Mouse (Mus musculus): Measurements from ENCODE around the gene Bahd1. TPM values are rescaled to one million over a fixed set of nuclear protein-coding genes. Genes with fewer than 3 reads are reported as not detected.

Bahd1 gene
- total and polyA plus RNA-seq, 3 experiments = 14.1 to 37.8 (median 32.1) TPM

- Histone ChIP-seq H3K27ac (ENCODE audit: insufficient read depth, low read depth) (no peak overlapping the region), H3K79me2 (replicated peaks; ENCODE audit: control insufficient read depth, extremely low read depth, insufficient read depth, poor library complexity, severe bottlenecking) (no peaks in the 10 kb centered on the region), H3K9me3 (replicated peaks; ENCODE audit: low read length) (no peaks in the 10 kb centered on the region), H3K4me1 (ENCODE audit: control insufficient read depth in 1 of 2, insufficient read depth in 2 of 2) (no peaks in the 10 kb centered on the region), H3K36me3 (replicated peaks in 1 of 2; ENCODE audit: control insufficient read depth in 1 of 2, insufficient read depth in 1 of 2, low read length in 1 of 2) (peaks cover 34 to 87% of the 10 kb centered on the region in 2 experiments), H3K27me3 (replicated peaks) (no peaks in the 10 kb centered on the region), H3K4me3 (replicated peaks in 1 of 3; ENCODE audit: low read depth in 2 of 3, low read length in 2 of 3, poor library complexity in 1 of 3) (no peak overlapping the region), H3K4me2 (ENCODE audit: insufficient read depth, low read depth, poor library complexity, severe bottlenecking) (no peak overlapping the region), H3K9ac (ENCODE audit: insufficient read depth, low read depth) (no peak overlapping the region)
- DNase-seq (ENCODE audit: extremely low read depth) = no peak
- dilution Hi-C loops (cut with MboI; ENCODE audit: extremely low pct_ligation_motif_present, extremely low pct_unique_long_range_greater_than_20kb, low sequenced_read_pairs) = no loop called here
- in situ Hi-C loops (cut with MboI; ENCODE audit: low pct_ligation_motif_present, low pct_unique_long_range_greater_than_20kb, low sequenced_read_pairs) = loop anchor here (25.0 kb wide), 2 partner anchors 312 to 388 kb away; partner anchors contain the start of gene Srp14
- no peak for TF ChIP-seq IRF4 (IDR thresholded peaks at IDR 0.05; ENCODE audit: low read depth, low read length)
- TF ChIP-seq RCOR1 (conservative IDR thresholded peaks at IDR 0.05; ENCODE audit: low read depth, low read length) = no peak
These were observed 24.9 kb upstream of the Bahd1 start for GRCm38 (mm10) chr2:118875316-118875715.

DNA sequence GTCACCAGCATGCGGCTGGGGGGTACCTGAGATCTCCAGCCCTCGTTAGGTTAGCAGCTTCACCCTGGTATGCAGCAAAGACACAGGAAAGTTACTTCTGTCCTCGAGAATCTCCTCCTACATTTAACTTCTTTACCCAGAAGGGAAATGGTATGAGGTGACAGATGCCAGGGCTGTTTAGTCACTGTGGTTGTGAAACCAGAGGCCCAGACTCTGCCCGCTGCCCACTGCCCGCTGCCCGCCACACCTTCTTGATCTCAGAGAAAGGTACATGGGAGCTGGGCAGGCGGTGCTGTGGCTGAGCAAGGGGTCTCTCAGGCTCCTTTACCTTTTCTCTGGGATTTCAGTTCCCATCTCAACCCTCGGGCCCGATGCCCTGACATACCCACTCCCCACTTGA is 23.7 kb upstream of the Bahd1 start:
- Histone ChIP-seq H3K4me1 (ENCODE audit: control insufficient read depth in 1 of 2, insufficient read depth in 2 of 2) (no peaks in the 10 kb centered on the region), H3K9ac (ENCODE audit: insufficient read depth, low read depth) (no peak overlapping the region), H3K4me2 (ENCODE audit: insufficient read depth, low read depth, poor library complexity, severe bottlenecking) (no peak overlapping the region), H3K9me3 (replicated peaks; ENCODE audit: low read length) (no peaks in the 10 kb centered on the region), H3K4me3 (replicated peaks in 1 of 3; ENCODE audit: low read depth in 2 of 3, low read length in 2 of 3, poor library complexity in 1 of 3) (no peak overlapping the region), H3K27me3 (replicated peaks) (no peaks in the 10 kb centered on the region), H3K36me3 (replicated peaks in 1 of 2; ENCODE audit: control insufficient read depth in 1 of 2, insufficient read depth in 1 of 2, low read length in 1 of 2) (peaks cover 31 to 87% of the 10 kb centered on the region in 2 experiments), H3K79me2 (replicated peaks; ENCODE audit: control insufficient read depth, extremely low read depth, insufficient read depth, poor library complexity, severe bottlenecking) (no peaks in the 10 kb centered on the region), H3K27ac (ENCODE audit: insufficient read depth, low read depth) (no peak overlapping the region)
- no peak for DNase-seq (ENCODE audit: extremely low read depth)
- dilution Hi-C loops (cut with MboI; ENCODE audit: extremely low pct_ligation_motif_present, extremely low pct_unique_long_range_greater_than_20kb, low sequenced_read_pairs) = no loop called here
- TF ChIP-seq IRF4 (IDR thresholded peaks at IDR 0.05; ENCODE audit: low read depth, low read length) = no peak
- TF ChIP-seq MAFK (IDR thresholded peaks at IDR 0.05; ENCODE audit: insufficient replicate concordance, low read length) = no peak
- TF ChIP-seq MEF2A (IDR thresholded peaks at IDR 0.05; ENCODE audit: borderline replicate concordance, low read depth, low read length) = no peak
- TF ChIP-seq ZC3H11A (IDR thresholded peaks at IDR 0.05; ENCODE audit: low read depth, low read length) = no peak
- TF ChIP-seq BHLHE40 (IDR thresholded peaks at IDR 0.05; ENCODE audit: low read depth, low read length) = no peak
- no peak for TF ChIP-seq GABPA (IDR thresholded peaks at IDR 0.05; ENCODE audit: insufficient replicate concordance, low read depth, low read length)
- no peak for TF ChIP-seq E2F4 (IDR thresholded peaks at IDR 0.05; ENCODE audit: insufficient replicate concordance, low read depth, low read length)
- in situ Hi-C loops (cut with MboI; ENCODE audit: low pct_ligation_motif_present, low pct_unique_long_range_greater_than_20kb, low sequenced_read_pairs) = loop anchor here (25.0 kb wide), 2 partner anchors 311 to 389 kb away; partner anchors contain the start of gene Srp14

DNA sequence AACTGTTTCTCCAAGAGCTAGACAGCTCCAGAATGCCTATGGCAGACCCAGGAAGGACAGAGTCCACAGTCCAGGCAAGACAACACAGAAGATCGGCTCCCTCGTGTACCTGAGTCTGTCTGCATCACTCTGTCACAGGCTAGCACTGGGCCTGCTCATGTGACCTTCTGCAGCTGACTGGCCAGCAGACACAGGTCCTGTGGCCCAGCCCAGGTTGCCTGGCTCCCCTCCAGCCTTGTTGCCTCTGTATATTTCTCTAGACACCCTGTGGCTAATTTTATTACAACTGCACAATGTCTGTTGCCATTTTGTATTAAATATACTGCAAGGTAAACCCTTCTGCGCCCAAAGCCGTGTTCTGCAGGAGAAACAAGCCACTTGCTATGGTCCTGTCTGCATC is 19.2 kb upstream of the Bahd1 start:
- in situ Hi-C loops (cut with MboI; ENCODE audit: low pct_ligation_motif_present, low pct_unique_long_range_greater_than_20kb, low sequenced_read_pairs) = loop anchor here (5.0 to 25.0 kb wide), 3 partner anchors 114 to 394 kb away; partner anchors contain the start of gene Srp14
- dilution Hi-C loops (cut with MboI; ENCODE audit: extremely low pct_ligation_motif_present, extremely low pct_unique_long_range_greater_than_20kb, low sequenced_read_pairs) = no loop called here
- H3K9ac ChIP-seq (ENCODE audit: insufficient read depth, low read depth) = no peak overlapping the region

More for the DNA sequence above, 19.2 kb upstream of the Bahd1 start:
- DNase-seq (ENCODE audit: extremely low read depth) = no peak
- H3K27ac ChIP-seq (ENCODE audit: insufficient read depth, low read depth) = no peak overlapping the region
- no peak overlapping the region for H3K4me2 ChIP-seq (ENCODE audit: insufficient read depth, low read depth, poor library complexity, severe bottlenecking)
- H3K36me3 ChIP-seq (replicated peaks in 1 of 2; ENCODE audit: control insufficient read depth in 1 of 2, insufficient read depth in 1 of 2, low read length in 1 of 2) = peaks cover 19 to 50% of the 10 kb centered on the region in 2 experiments
- no peak overlapping the region for H3K4me3 ChIP-seq (replicated peaks in 1 of 3; ENCODE audit: low read depth in 2 of 3, low read length in 2 of 3, poor library complexity in 1 of 3)
- H3K9me3 ChIP-seq (replicated peaks; ENCODE audit: low read length) = no peaks in the 10 kb centered on the region
- TF ChIP-seq MAFK (IDR thresholded peaks at IDR 0.05; ENCODE audit: insufficient replicate concordance, low read length) (no peak), TCF12 (IDR thresholded peaks at IDR 0.05; ENCODE audit: low read depth, low read length) (no peak), GABPA (IDR thresholded peaks at IDR 0.05; ENCODE audit: insufficient replicate concordance, low read depth, low read length) (no peak), KAT2A (IDR thresholded peaks at IDR 0.05; ENCODE audit: insufficient replicate concordance, low read length) (no peak)
- peaks cover 11 to 40% of the 10 kb centered on the region in 2 experiments for H3K4me1 ChIP-seq (ENCODE audit: control insufficient read depth in 1 of 2, insufficient read depth in 2 of 2)
- H3K79me2 ChIP-seq (replicated peaks; ENCODE audit: control insufficient read depth, extremely low read depth, insufficient read depth, poor library complexity, severe bottlenecking) = no peaks in the 10 kb centered on the region
- H3K27me3 ChIP-seq (replicated peaks) = no peaks in the 10 kb centered on the region
